Mouse (Mus musculus): ENCODE results near the gene Nodal.

GRCm38 (mm10) chr10:61405958-61406357, 11.8 kb upstream of the Nodal start:
- TF ChIP-seq CTCF (IDR thresholded peaks at IDR 0.05; ENCODE audit: borderline replicate concordance, control insufficient read depth, extremely low read depth, insufficient read depth, low read length, poor library complexity) = no peak
- no peak for TF ChIP-seq POLR2A (IDR thresholded peaks at IDR 0.05; ENCODE audit: control insufficient read depth, extremely low read depth, insufficient read depth, low read length, poor library complexity)

All from thymus, adult 2 months (tissue).